Mouse (Mus musculus) thymus, adult 2 months (tissue): ENCODE results near the gene Ripk3. TPM values are rescaled to one million over a fixed set of nuclear protein-coding genes. Genes with fewer than 3 reads are reported as not detected.

Experiments
- DNase-seq: peaks from one replicate; pipeline ENCODE4 v3.0.0; 2021
- H3K27ac ChIP-seq: fragments of 200-500 bp; 2 replicates; pipeline ENCODE4 v1.5.1; 2012; ENCODE audit warnings: low read length, control low read depth; ENCODE audit not compliant: control insufficient read depth, insufficient read depth
- H3K27me3 ChIP-seq: fragments of 200-500 bp; 2 replicates; pipeline ENCODE4 v1.6.1; 2012; ENCODE audit warnings: mild to moderate bottlenecking, low read length, moderate library complexity, mixed read lengths; ENCODE audit not compliant: control insufficient read depth, insufficient read depth
- H3K36me3 ChIP-seq: fragments of 200-500 bp; 2 replicates; pipeline ENCODE4 v1.6.1; 2012; ENCODE audit warnings: mild to moderate bottlenecking, low read length, moderate library complexity; ENCODE audit not compliant: control insufficient read depth, insufficient read depth
- H3K4me1 ChIP-seq: fragments of 200-500 bp; replicated peaks from 2 replicates; pipeline ENCODE4 v1.6.1; 2012; ENCODE audit warnings: low read length; ENCODE audit not compliant: control insufficient read depth, insufficient read depth
- H3K4me3 ChIP-seq: fragments of 200-500 bp; 2 replicates; pipeline ENCODE4 v1.5.1; 2012; ENCODE audit warnings: mild to moderate bottlenecking, low read length, control low read depth, moderate library complexity; ENCODE audit not compliant: control insufficient read depth, insufficient read depth
- CTCF ChIP-seq: fragments of 200-500 bp; IDR thresholded peaks from 2 replicates; pipeline ENCODE4 v1.5.1; 2012; ENCODE audit warnings: mild to moderate bottlenecking, control low read depth, low read length, moderate library complexity, borderline replicate concordance; ENCODE audit not compliant: control insufficient read depth, poor library complexity, insufficient read depth; ENCODE audit errors: extremely low read depth
- POLR2A ChIP-seq: fragments of 200-500 bp; IDR thresholded peaks from 2 replicates; pipeline ENCODE4 v1.6.1; 2012; ENCODE audit warnings: mild to moderate bottlenecking, low read length, control low read depth, moderate library complexity; ENCODE audit not compliant: control insufficient read depth, poor library complexity, insufficient read depth; ENCODE audit errors: extremely low read depth
- WGBS: fragments of 180-500 bp; shearing (Covaris S2); methylation state at CpG from one replicate; pipeline ENCODE4 v1.1.7; 2018; 5-methylcytosine and 5-hydroxymethylcytosine counted together
- polyA plus RNA-seq: library from polyadenylated mRNA; depleted of rRNA; stranded (reverse); fragments of >200 nt; gene quantifications from 2 replicates; pipeline ENCODE4 v1.2.3, GENCODE M21; 2012

Ripk3 gene
- polyA plus RNA-seq, 1 experiment = 66.8 TPM

DNA sequence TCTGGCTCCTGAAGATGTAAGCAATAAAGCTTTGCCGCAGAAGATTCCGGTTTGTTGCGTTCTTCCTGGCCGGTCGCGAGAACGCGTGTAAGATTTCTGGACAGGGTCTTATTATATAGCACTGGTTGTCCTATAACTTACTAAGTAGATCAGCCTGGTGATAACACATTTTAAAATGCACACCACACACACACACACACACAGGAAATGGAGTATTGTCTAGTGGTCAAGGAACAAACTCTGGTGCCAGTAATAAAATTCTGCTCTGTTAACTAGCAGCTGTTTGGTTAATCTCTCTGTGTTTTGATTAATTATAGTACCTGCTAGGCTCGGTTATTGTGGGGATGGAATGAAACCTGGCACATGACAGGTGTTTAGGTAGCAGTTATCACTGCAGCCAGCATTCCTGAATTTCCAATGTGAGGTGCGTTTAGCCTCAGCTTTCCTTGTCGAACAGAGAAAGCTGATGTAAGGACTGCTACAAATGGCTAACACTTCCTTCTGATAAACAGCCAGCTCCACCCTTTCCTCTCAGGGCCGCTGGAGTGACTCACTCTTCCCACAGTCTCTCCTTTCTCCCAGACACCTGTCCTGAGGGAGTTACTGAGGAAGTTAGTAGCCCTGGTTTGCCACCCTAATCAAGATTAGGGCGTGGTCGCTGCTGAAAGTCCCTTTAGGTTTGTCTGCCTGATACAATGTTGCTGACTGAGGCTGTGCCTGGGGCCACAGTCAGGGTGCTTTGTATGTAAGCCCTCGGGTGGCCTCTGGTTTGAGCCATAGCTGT lies 6.9 kb upstream of the Ripk3 start:
- no peak overlapping the region for H3K27ac ChIP-seq
- H3K4me1 ChIP-seq = no peaks in the 10 kb centered on the region
- H3K4me3 ChIP-seq = no peak overlapping the region
- TF ChIP-seq CTCF (no peak), POLR2A (no peak)
- WGBS = 75% methylated on average over 15 of the region's 15 CpGs
- no peaks in the 10 kb centered on the region for H3K36me3 ChIP-seq
- DNase-seq = no peak
- H3K27me3 ChIP-seq = no peaks in the 10 kb centered on the region

DNA sequence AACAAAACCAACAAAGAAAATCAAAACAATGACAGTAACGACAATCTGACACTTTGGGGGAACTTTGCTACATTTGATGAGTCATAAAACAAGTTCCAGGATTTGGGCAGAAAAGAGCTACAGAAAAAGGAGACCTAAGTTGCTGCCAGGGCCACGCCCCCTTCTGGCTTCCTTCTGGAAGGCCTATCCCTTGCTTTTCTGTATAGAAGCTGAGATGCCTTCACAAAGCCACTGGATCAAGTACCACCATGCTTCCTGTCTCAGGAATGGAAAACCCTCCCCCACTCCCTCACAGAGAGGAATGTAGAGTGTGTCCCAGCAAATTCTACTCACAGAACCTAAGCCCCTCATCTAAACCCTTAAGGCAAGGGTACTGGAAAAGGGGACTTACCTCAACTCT lies 5.3 kb upstream of the Ripk3 start:
- Histone ChIP-seq H3K4me3 (no peak overlapping the region), H3K4me1 (no peaks in the 10 kb centered on the region), H3K27ac (no peak overlapping the region), H3K36me3 (no peaks in the 10 kb centered on the region), H3K27me3 (no peaks in the 10 kb centered on the region)
- TF ChIP-seq POLR2A = no peak
- no peak for TF ChIP-seq CTCF
- 67% methylated on average over 2 of the region's 2 CpGs for WGBS
- DNase-seq = no peak

DNA sequence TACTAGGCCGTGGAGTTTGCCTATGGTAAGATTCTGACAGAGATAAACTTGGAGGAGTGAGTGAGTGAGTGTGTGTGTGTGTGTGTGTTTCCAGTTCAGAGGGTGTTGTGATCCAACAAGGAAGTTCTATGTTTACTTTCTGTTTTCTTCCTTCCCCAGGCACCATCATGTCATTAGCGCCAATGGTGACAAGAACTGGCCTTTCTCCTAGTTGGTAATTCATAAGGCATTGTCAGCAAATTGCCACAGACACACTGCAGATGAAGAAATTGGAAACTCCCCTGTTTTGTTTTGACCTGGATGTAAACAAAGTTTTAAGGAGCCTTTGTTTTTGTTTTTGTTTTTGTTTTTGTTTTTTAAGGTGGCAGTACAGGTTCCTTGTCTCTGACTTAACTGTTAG lies 4.8 kb upstream of the Ripk3 start:
- H3K36me3 ChIP-seq = no peaks in the 10 kb centered on the region
- no peak overlapping the region for H3K27ac ChIP-seq
- H3K4me3 ChIP-seq = no peak overlapping the region
- no peaks in the 10 kb centered on the region for H3K27me3 ChIP-seq
- TF ChIP-seq CTCF = no peak
- TF ChIP-seq POLR2A = no peak
- 80% methylated on average over 2 of the region's 2 CpGs for WGBS
- DNase-seq = no peak
- H3K4me1 ChIP-seq = peaks cover 2% of the 10 kb centered on the region; the same call in 1 of the 2 replicates

DNA sequence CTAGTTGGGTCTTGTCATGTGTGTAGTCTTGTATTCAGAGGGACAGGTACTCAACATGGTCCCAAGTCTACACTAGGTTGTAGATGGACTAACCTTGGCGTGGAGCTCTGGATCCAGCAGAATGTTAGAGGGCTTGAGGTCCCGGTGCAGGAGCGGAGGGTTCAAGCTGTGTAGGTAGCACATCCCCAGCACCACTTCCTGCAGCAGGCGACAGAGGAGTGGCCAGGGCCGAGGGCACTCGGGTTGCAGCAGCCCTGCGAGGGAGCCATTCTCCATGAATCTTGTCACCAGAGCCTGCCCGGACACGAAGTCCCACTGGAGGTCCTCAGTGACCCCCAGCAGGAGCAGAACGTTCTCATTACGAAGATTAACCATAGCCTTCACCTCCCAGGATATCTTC lies 934 bp downstream of the Ripk3 start:
- Histone ChIP-seq H3K4me1 (peaks cover 13% of the 10 kb centered on the region), H3K36me3 (no peaks in the 10 kb centered on the region), H3K4me3 (peak overlapping the region; percentile 72), H3K27me3 (no peaks in the 10 kb centered on the region), H3K27ac (no peak overlapping the region)
- TF ChIP-seq CTCF (no peak), POLR2A (no peak)
- WGBS = 57% methylated on average over 11 of the region's 11 CpGs
- DNase-seq = no peak

DNA sequence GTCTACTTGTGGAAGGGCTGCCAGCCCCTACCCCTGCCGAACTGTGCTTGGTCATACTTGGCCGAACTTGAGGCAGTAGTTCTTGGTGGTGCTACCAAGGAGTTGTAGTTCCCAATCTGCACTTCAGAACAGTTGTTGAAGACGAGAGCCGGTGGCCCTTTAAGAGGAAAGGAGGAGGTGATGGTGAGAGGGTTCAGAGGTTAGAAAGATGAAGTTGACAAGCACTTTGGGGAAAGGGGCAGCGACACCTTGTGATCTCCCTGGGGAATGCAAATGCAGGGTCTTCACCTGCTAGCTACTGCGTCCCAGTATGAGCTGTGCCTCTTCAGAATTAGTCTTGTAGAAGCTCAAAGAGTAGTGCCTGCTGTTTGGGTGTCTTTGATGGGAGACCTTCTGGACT lies 3.5 kb downstream of the Ripk3 start:
- Histone ChIP-seq H3K36me3 (no peaks in the 10 kb centered on the region), H3K27ac (no peak overlapping the region), H3K27me3 (no peaks in the 10 kb centered on the region), H3K4me3 (no peak overlapping the region), H3K4me1 (peaks cover 13% of the 10 kb centered on the region)
- 81% methylated on average over 6 of the region's 6 CpGs for WGBS
- DNase-seq = peak; percentile 25
- TF ChIP-seq POLR2A (no peak), CTCF (no peak)

DNA sequence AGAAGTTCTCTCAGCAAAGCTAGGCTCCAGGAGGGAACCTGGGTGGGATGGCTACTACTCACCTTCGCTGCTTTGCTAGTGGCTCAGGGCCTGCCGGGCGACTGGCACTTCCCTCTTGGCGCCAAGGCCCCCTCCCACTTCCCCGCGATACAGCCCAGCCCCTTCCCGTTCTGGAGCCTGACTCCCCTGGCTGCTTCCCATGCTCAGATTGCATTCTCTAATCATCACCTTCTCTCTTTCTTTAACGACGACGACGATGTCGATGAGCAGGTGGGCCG lies 4.8 kb downstream of the Ripk3 start, which contains the start of gene Adcy4:
Gene Adcy4 (minus strand): TSS at position 138 of the 278 bp plus-strand sequence.
- WGBS = 75% methylated on average over 13 of the region's 13 CpGs
- no peaks in the 10 kb centered on the region for H3K36me3 ChIP-seq
- no peak within 1 kb of the TSS for H3K4me3 ChIP-seq
- peak; percentile 0 for DNase-seq
- no peak within 1 kb of the TSS for H3K27ac ChIP-seq
- no peaks in the 10 kb centered on the region for H3K27me3 ChIP-seq
- no peak for TF ChIP-seq POLR2A
- TF ChIP-seq CTCF = no peak
- H3K4me1 ChIP-seq = peaks cover 12% of the 10 kb centered on the region
